Mouse (Mus musculus): ENCODE data around the gene Fbxo42.

Fbxo42 gene

GRCm38 (mm10) chr4:141221848-141222247, 74.1 kb downstream of the Fbxo42 start:
- no peak for DNase-seq (ENCODE audit: low spot score)

- no peak for DNase-seq (ENCODE audit: low spot score)
These were observed 75.0 kb downstream of the Fbxo42 start for GRCm38 (mm10) chr4:141222752-141223151.

GRCm38 (mm10) chr4:141228687-141229086, 81.0 kb downstream of the Fbxo42 start:
- DNase-seq (ENCODE audit: low spot score): no peak

GRCm38 (mm10) chr4:141233196-141233595, 85.5 kb downstream of the Fbxo42 start:
- no peak for DNase-seq (ENCODE audit: low spot score)

- DNase-seq (ENCODE audit: low spot score): no peak
These were observed 87.9 kb downstream of the Fbxo42 start for GRCm38 (mm10) chr4:141235537-141236111.

- DNase-seq (ENCODE audit: low spot score): no peak
These were observed 89.1 kb downstream of the Fbxo42 start for GRCm38 (mm10) chr4:141236856-141237255.

- no peak for DNase-seq (ENCODE audit: low spot score)
These were observed 91.0 kb downstream of the Fbxo42 start for GRCm38 (mm10) chr4:141238492-141239387.

- no peak for DNase-seq (ENCODE audit: low spot score)
These were observed 91.8 kb downstream of the Fbxo42 start, which contains the start of gene Arhgef19 for GRCm38 (mm10) chr4:141239388-141240125. TSS of gene Arhgef19 (plus strand) at chr4:141239499.

- no peak for DNase-seq (ENCODE audit: low spot score)
These were observed 92.9 kb downstream of the Fbxo42 start for GRCm38 (mm10) chr4:141240617-141241016.

- no peak for DNase-seq (ENCODE audit: low spot score)
These were observed 94.1 kb downstream of the Fbxo42 start for GRCm38 (mm10) chr4:141241861-141242260.

- no peak for DNase-seq (ENCODE audit: low spot score)
These were observed 95.0 kb downstream of the Fbxo42 start for GRCm38 (mm10) chr4:141242651-141243241.

GRCm38 (mm10) chr4:141243636-141244035, 95.9 kb downstream of the Fbxo42 start:
- DNase-seq (ENCODE audit: low spot score): no peak

- no peak for DNase-seq (ENCODE audit: low spot score)
These were observed 96.7 kb downstream of the Fbxo42 start for GRCm38 (mm10) chr4:141244401-141244800.

- peak; percentile 66 for DNase-seq (ENCODE audit: low spot score)
These were observed 97.3 kb downstream of the Fbxo42 start for GRCm38 (mm10) chr4:141244931-141245425.

GRCm38 (mm10) chr4:141246089-141246997, 98.6 kb downstream of the Fbxo42 start:
- no peak for DNase-seq (ENCODE audit: low spot score)

GRCm38 (mm10) chr4:141246998-141247350, 99.3 kb downstream of the Fbxo42 start:
- no peak for DNase-seq (ENCODE audit: low spot score)

GRCm38 (mm10) chr4:141247776-141248613, 100.3 kb downstream of the Fbxo42 start:
- no peak for DNase-seq (ENCODE audit: low spot score)

GRCm38 (mm10) chr4:141248614-141248978, 100.9 kb downstream of the Fbxo42 start:
- DNase-seq (ENCODE audit: low spot score): no peak

- no peak for DNase-seq (ENCODE audit: low spot score)
These were observed 101.7 kb downstream of the Fbxo42 start for GRCm38 (mm10) chr4:141249383-141249782.

GRCm38 (mm10) chr4:141251071-141251470, 103.4 kb downstream of the Fbxo42 start:
- no peak for DNase-seq (ENCODE audit: low spot score)
